Mouse (Mus musculus) liver, embryonic 12.5 days (tissue): ENCODE measurements around the gene Vps26b. TPM values are rescaled to one million over a fixed set of nuclear protein-coding genes. Genes with fewer than 3 reads are reported as not detected.
A peak's percentile ranks its signal among the peaks of the same experiment; 100 is the strongest.

Experiments used
- ATAC-seq: fragments of 200-750 bp; cut with Nextera tagmentation; 2 replicates; pipeline ENCODE4 v1.8.0; 2017; ENCODE audit warnings: moderate number of reproducible peaks, mild to moderate bottlenecking, moderate library complexity
- H3K27ac ChIP-seq: fragments of 300-500 bp; sonication (generic); 2 replicates; pipeline ENCODE4 v1.5.1; 2016; ENCODE audit warnings: mild to moderate bottlenecking
- H3K27me3 ChIP-seq: fragments of 300-500 bp; sonication (generic); replicated peaks from 2 replicates; pipeline ENCODE4 v1.6.1; 2016; ENCODE audit warnings: mild to moderate bottlenecking, moderate library complexity
- H3K36me3 ChIP-seq: fragments of 300-500 bp; sonication (generic); 2 replicates; pipeline ENCODE4 v1.6.1; 2016; ENCODE audit warnings: mild to moderate bottlenecking, moderate library complexity
- H3K4me1 ChIP-seq: fragments of 300-500 bp; sonication (generic); 2 replicates; pipeline ENCODE4 v1.6.1; 2016
- H3K4me2 ChIP-seq: fragments of 300-500 bp; sonication (generic); 2 replicates; pipeline ENCODE4 v1.6.1; 2016; ENCODE audit warnings: mild to moderate bottlenecking, moderate library complexity
- H3K4me3 ChIP-seq: fragments of 300-500 bp; sonication (generic); 2 replicates; pipeline ENCODE4 v1.5.1; 2016; ENCODE audit warnings: mild to moderate bottlenecking, moderate library complexity
- H3K9ac ChIP-seq: fragments of 300-500 bp; sonication (generic); 2 replicates; pipeline ENCODE4 v1.6.1; 2016; ENCODE audit warnings: mild to moderate bottlenecking, moderate library complexity
- H3K9me3 ChIP-seq: fragments of 300-500 bp; sonication (generic); replicated peaks from 2 replicates; pipeline ENCODE4 v1.6.1; 2016; ENCODE audit warnings: mild to moderate bottlenecking, moderate library complexity
- WGBS: fragments of 180-500 bp; shearing (Covaris S2); methylation state at CpG from one replicate; pipeline ENCODE4 v1.1.7; 2016; ENCODE audit not compliant: insufficient replicate concordance; 5-methylcytosine and 5-hydroxymethylcytosine counted together
- polyA plus RNA-seq: library from polyadenylated mRNA; unstranded; fragments of >200 nt; fragmentation: Nextera tagmentation; extraction: Ambion mirVana; gene quantifications from 2 replicates; pipeline ENCODE4 v1.2.1, GENCODE M21; 2016

The Vps26b gene
- polyA plus RNA-seq, 1 experiment from 2014 or later = 18.9 TPM

GRCm38 (mm10) chr9:27011572-27011971, 18.3 kb downstream of the Vps26b start:
- Histone ChIP-seq H3K4me2 (no peak overlapping the region), H3K36me3 (peaks cover 98% of the 10 kb centered on the region), H3K27ac (no peak overlapping the region), H3K9me3 (no peaks in the 10 kb centered on the region), H3K4me3 (no peak overlapping the region), H3K4me1 (no peaks in the 10 kb centered on the region), H3K9ac (no peak overlapping the region), H3K27me3 (no peaks in the 10 kb centered on the region)
- 70% methylated on average over 4 of the region's 4 CpGs for WGBS
- no peak for ATAC-seq

DNA sequence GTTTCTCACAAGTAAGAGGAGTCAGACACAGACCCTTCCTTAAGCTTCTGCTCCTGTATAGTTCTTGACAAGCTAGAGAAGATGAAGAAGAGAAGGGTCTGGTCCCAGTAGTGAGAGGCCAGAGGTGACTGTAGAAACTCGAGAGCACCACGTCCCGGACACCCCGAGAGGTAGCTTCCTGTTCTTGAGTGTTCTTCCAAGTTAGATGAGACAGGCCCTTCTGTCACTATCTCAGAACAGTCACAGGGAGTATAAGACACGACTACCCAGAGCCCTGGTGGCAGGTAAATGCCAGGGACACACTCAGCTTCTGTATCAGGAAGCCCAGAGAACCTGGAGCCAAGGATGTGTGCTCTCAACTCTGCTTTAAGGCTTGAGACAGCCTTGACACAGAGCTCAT, 20.6 kb downstream of the Vps26b start:
- Histone ChIP-seq H3K4me1 (no peaks in the 10 kb centered on the region), H3K9ac (no peak overlapping the region), H3K27ac (no peak overlapping the region), H3K27me3 (no peaks in the 10 kb centered on the region), H3K9me3 (no peaks in the 10 kb centered on the region), H3K36me3 (peaks cover 97% of the 10 kb centered on the region), H3K4me3 (no peak overlapping the region), H3K4me2 (no peak overlapping the region)
- no peak for ATAC-seq
- 69% methylated on average over 5 of the region's 5 CpGs for WGBS

DNA sequence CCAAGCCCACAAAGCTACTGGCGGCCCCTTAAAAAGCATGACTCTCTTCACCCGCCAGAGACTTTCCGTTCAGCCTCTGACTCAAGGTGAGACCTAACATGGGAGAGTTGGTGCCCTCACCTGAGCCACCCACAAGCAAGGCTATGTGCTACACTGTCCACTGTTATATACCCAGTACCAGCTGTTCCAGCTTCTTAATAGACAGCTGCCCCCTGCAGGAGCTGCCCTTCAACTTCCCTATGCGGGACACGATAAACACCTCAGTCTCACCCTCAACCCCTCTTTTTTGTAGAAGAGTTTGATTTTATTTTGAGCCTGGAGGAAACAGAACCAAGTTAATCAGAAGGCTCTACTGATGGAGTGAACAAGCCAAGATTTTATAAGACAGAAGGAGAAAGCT, 23.0 kb downstream of the Vps26b start:
- no peaks in the 10 kb centered on the region for H3K9me3 ChIP-seq
- H3K27me3 ChIP-seq = no peaks in the 10 kb centered on the region
- H3K4me3 ChIP-seq = no peak overlapping the region
- H3K36me3 ChIP-seq = peaks cover 89% of the 10 kb centered on the region
- peaks cover 4% of the 10 kb centered on the region; the same call in 1 of the 2 replicates for H3K4me1 ChIP-seq
- H3K4me2 ChIP-seq = no peak overlapping the region
- 88% methylated on average over 5 of the region's 5 CpGs for WGBS
- no peak for ATAC-seq
- H3K9ac ChIP-seq = no peak overlapping the region
- H3K27ac ChIP-seq = no peak overlapping the region

DNA sequence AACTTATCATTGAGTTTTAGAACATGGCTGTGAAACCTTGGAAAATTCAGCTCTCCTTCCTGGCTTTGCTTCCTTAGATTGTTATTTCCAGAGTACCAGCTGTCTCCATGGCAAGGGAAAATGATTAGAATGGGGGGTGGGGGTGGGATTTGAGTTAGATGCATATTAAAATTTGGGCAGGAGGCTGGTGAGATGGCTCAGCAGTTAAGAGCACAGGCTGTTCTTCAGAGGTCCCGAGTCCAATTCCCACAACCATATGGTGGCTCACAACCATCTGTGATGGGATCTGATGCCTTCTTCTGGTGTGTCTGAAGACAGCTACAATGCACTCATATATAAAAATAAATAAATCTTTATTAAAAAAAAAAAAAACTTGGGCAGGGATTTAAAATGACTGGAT, 23.9 kb downstream of the Vps26b start:
- Histone ChIP-seq H3K4me3 (no peak overlapping the region), H3K4me2 (no peak overlapping the region), H3K36me3 (peaks cover 80% of the 10 kb centered on the region), H3K27me3 (no peaks in the 10 kb centered on the region), H3K9me3 (no peaks in the 10 kb centered on the region), H3K9ac (no peak overlapping the region), H3K27ac (no peak overlapping the region), H3K4me1 (peaks cover 14% of the 10 kb centered on the region)
- WGBS = 89% methylated on average over 1 of the region's 1 CpGs
- no peak for ATAC-seq

- no peak overlapping the region for H3K9ac ChIP-seq
- no peak overlapping the region for H3K4me3 ChIP-seq
- H3K27ac ChIP-seq = no peak overlapping the region
- ATAC-seq = no peak
- peaks cover 21% of the 10 kb centered on the region for H3K4me1 ChIP-seq
- H3K4me2 ChIP-seq = no peak overlapping the region
- no peaks in the 10 kb centered on the region for H3K9me3 ChIP-seq
- 77% methylated on average over 3 of the region's 3 CpGs for WGBS
- H3K27me3 ChIP-seq = no peaks in the 10 kb centered on the region
- H3K36me3 ChIP-seq = peaks cover 74% of the 10 kb centered on the region
Observed at GRCm38 (mm10) chr9:27005231-27005630, 24.6 kb downstream of the Vps26b start.

DNA sequence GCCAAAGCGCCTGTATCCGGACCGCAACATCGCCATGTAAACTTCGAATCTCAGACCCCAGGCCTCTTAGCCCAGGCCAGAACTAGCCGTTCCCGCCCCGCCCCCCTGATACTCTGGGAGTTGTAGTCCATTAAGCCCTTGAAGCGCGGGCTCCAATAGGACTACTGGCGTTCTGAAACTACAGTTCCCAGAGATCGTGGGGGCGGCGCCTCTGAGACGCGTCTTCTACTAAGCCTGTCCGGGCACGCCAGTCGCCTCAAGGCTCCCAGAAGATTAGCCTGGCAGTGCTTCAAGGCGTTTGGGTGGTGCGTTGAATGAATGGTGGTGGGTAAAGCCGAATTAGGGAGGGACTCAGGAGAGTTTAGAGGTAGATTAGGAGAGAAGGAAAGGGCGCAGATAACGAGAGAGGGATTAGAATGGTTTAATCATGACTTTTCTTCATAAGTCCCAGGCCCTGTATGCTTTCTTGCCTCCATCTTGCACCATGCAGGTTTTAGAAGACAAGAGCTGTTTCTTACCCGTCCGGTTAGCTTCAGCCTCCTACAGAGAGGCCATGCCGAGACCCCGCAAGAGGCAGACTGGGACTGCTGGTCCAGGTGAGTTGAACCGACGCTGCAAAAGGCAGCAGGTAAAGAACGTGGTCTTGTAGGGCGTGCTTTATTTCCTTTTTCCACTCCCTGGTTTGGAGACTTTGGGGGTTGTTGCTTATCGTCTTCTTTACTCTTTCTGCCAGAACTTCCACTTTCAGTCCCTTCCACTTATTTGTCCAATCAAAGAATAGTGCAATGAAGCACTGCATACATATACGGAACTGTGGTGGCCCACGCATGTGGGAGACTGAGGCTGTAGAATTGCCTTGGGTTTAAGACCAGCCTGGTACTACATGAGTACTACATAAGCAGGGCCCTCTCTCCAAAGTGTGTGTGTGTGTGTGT, 30.1 kb downstream of the Vps26b start, which contains the start of the genes Acad8 and Thyn1:
Acad8 (minus strand) TSS at position 106 of the 935 bp plus-strand sequence.
Thyn1 (plus strand) TSS at position 250 of the 935 bp plus-strand sequence.
- H3K4me3 ChIP-seq = peak within 1 kb of the TSS; percentile 76
- no peaks in the 10 kb centered on the region for H3K9me3 ChIP-seq
- H3K4me1 ChIP-seq = peaks cover 50% of the 10 kb centered on the region
- peak within 1 kb of the TSS; percentile 91 for H3K4me2 ChIP-seq
- ATAC-seq = peak; percentile 97
- peaks cover 20% of the 10 kb centered on the region for H3K36me3 ChIP-seq
- peak within 1 kb of the TSS; percentile 79 for H3K9ac ChIP-seq
- 1% methylated on average over 35 of the region's 35 CpGs for WGBS
- H3K27ac ChIP-seq = peak within 1 kb of the TSS; percentile 66
- no peaks in the 10 kb centered on the region for H3K27me3 ChIP-seq

DNA sequence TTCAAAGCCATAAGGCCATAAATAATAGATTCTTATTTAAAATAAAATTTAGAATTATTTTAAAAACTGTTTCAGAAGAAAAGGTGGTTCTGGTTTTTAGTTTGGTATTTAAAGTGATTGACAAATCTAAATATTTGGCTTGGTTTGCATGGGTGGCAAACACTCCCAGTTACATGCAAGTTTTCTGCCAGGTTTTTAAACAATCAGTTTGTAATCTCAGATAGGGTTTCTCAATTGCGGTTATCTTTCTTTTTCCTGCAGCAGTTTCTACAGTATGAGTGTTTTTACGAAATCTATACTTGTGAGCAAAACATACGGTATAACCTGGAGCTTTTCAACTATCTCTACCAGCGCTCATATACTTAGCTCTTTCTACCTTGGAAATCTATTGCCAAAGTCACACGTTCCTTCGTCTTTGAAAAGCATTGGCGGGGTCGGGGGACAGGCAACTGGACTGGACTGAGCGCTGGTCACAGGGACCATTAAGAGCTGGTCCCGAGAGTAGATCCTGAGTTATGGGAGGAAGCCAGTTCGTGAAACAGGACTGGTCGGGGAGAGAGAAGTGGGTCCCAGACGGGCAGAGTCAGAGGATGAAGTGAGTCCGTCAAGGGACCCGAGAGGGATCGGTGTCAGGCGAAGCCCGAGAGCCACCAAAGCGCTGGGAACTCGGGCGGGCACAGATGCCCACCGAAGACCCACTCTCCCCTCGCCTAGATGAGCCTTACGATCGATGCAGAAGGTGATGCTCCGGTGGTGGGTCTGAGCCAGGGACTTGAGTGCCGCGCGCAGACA, 31.0 kb downstream of the Vps26b start:
- Histone ChIP-seq H3K4me2 (peak overlapping the region; percentile 91), H3K9ac (peak overlapping the region; percentile 79), H3K27me3 (no peaks in the 10 kb centered on the region), H3K36me3 (peaks cover 12% of the 10 kb centered on the region), H3K27ac (0 out of 2 replicates have a peak overlapping the region, but pooled peaks have one; percentile 50), H3K4me3 (peak overlapping the region; percentile 76), H3K4me1 (peaks cover 50% of the 10 kb centered on the region), H3K9me3 (no peaks in the 10 kb centered on the region)
- peak; percentile 52 for ATAC-seq
- WGBS = 2% methylated on average over 29 of the region's 29 CpGs

DNA sequence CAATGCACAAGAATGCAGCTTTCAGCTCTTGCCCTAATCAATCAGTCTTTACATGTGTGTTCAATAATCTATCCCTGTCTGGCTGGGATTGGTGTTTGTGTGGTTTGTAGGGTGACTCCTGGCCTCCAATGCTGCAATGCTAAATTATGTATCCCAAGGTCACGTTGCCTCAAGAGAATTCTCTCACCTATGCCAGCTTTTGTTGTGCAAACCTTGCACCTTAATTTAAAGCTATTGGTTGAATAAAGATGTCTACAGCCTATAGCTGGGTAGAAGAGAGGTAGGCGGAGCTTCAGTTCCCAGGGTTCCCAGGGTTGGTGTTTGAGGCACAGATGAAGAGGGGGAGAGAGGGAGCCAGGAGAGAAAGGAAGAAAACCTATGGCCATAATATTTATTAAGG, 32.4 kb downstream of the Vps26b start:
- no peak overlapping the region for H3K27ac ChIP-seq
- no peak overlapping the region for H3K9ac ChIP-seq
- no peaks in the 10 kb centered on the region for H3K36me3 ChIP-seq
- 76% methylated on average over 2 of the region's 2 CpGs for WGBS
- no peaks in the 10 kb centered on the region for H3K27me3 ChIP-seq
- ATAC-seq = no peak
- H3K9me3 ChIP-seq = no peaks in the 10 kb centered on the region
- H3K4me2 ChIP-seq = no peak overlapping the region
- peaks cover 46% of the 10 kb centered on the region for H3K4me1 ChIP-seq
- H3K4me3 ChIP-seq = no peak overlapping the region

DNA sequence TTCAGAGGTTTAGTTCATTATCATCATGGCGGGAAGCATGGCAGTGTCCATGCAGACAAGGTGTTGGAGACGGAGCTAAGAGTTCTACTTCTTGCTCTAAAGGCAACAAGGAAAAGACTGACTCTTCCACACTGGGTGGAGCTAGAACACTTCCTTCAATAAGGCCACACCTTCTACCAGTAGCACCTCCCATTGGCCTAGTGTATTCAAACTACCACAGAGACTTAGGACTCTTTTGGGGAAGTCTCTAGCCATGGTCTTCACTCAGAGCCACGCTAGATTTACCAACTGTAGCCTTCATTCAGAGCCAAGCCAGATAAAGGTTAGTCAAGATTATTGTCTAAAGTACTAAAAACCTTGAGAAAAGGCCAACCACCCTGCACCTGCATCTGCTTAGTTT, 32.8 kb downstream of the Vps26b start:
- Histone ChIP-seq H3K9ac (no peak overlapping the region), H3K27me3 (no peaks in the 10 kb centered on the region), H3K36me3 (peaks cover under 1% of the 10 kb centered on the region; the same call in 1 of the 2 replicates), H3K4me1 (peaks cover 46% of the 10 kb centered on the region), H3K9me3 (no peaks in the 10 kb centered on the region), H3K27ac (no peak overlapping the region), H3K4me2 (no peak overlapping the region), H3K4me3 (no peak overlapping the region)
- 54% methylated on average over 3 of the region's 3 CpGs for WGBS
- ATAC-seq = no peak

- Histone ChIP-seq H3K4me1 (peaks cover 22% of the 10 kb centered on the region), H3K9ac (no peak overlapping the region), H3K27me3 (no peaks in the 10 kb centered on the region), H3K9me3 (no peaks in the 10 kb centered on the region), H3K4me2 (no peak overlapping the region), H3K27ac (no peak overlapping the region), H3K36me3 (peaks cover 33% of the 10 kb centered on the region), H3K4me3 (no peak overlapping the region)
- ATAC-seq = no peak
- WGBS = 79% methylated on average over 3 of the region's 3 CpGs
Observed at GRCm38 (mm10) chr9:26993900-26994299, 36.0 kb downstream of the Vps26b start.

- Histone ChIP-seq H3K4me2 (no peak overlapping the region), H3K4me1 (peaks cover 16% of the 10 kb centered on the region), H3K9ac (no peak overlapping the region), H3K27me3 (no peaks in the 10 kb centered on the region), H3K36me3 (peaks cover 36% of the 10 kb centered on the region), H3K27ac (no peak overlapping the region), H3K9me3 (no peaks in the 10 kb centered on the region), H3K4me3 (no peak overlapping the region)
- 89% methylated on average over 10 of the region's 10 CpGs for WGBS
- no peak for ATAC-seq
Observed at GRCm38 (mm10) chr9:26993118-26993517, 36.7 kb downstream of the Vps26b start.

DNA sequence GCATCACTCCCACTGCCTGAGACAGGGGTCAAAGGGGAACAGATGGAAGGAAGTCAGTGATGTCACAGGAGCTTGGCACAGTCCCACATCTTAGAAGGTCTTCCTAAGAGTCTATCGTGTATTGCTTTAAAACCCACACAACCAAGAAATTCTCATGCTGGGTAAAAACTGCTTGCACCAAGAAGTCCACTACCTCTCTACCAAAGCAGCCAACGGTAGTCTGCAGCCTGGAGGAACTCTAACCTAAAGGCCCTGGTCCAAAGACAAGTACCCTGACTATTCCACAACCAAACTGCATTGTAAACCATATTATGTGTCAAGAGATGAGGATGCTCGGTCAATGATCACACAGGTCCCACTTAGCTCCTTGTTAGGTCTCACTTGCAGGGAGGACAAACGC, 39.7 kb downstream of the Vps26b start:
- no peaks in the 10 kb centered on the region for H3K4me1 ChIP-seq
- no peaks in the 10 kb centered on the region for H3K9me3 ChIP-seq
- H3K4me3 ChIP-seq = no peak overlapping the region
- H3K9ac ChIP-seq = no peak overlapping the region
- H3K27me3 ChIP-seq = no peaks in the 10 kb centered on the region
- ATAC-seq = no peak
- WGBS = 74% methylated on average over 4 of the region's 4 CpGs
- peaks cover 51% of the 10 kb centered on the region for H3K36me3 ChIP-seq
- H3K4me2 ChIP-seq = no peak overlapping the region
- H3K27ac ChIP-seq = no peak overlapping the region
